Mouse (Mus musculus) C2C12 (cell line): ENCODE data around the gene Gorasp1. TPM values are rescaled to one million over a fixed set of nuclear protein-coding genes. Genes with fewer than 3 reads are reported as not detected.

Experiments used
- H3K27me3 ChIP-seq: one replicate; pipeline ENCODE4 v1.6.1; 2011; ENCODE audit not compliant: control insufficient read depth, insufficient read depth, insufficient read length
- H3K36me3 ChIP-seq: one replicate; pipeline ENCODE4 v1.6.1; 2011; ENCODE audit not compliant: control insufficient read depth, insufficient read depth
- H3K4me3 ChIP-seq: one replicate; pipeline ENCODE4 v1.5.1; 2011; ENCODE audit warnings: mild to moderate bottlenecking, control low read depth; ENCODE audit not compliant: poor library complexity, insufficient read depth, severe bottlenecking
- H3K79me2 ChIP-seq: one replicate; pipeline ENCODE4 v1.6.1; 2011; ENCODE audit not compliant: control insufficient read depth, insufficient read depth
- H3K79me3 ChIP-seq: one replicate; pipeline ENCODE4 v1.6.1; 2011; ENCODE audit warnings: low read depth, control low read depth
- H3ac ChIP-seq: one replicate; pipeline ENCODE3; 2011; ENCODE audit warnings: low read depth; ENCODE audit not compliant: control insufficient read depth, insufficient read length
- CEBPB ChIP-seq: IDR thresholded peaks from one replicate; pipeline ENCODE4 v1.6.1; 2011; ENCODE audit warnings: low read depth, mild to moderate bottlenecking, control low read depth, moderate library complexity
- CTCF ChIP-seq: IDR thresholded peaks from one replicate; pipeline ENCODE4 v1.5.1; 2011; ENCODE audit not compliant: control insufficient read depth, insufficient read depth, insufficient read length
- FOSL1 ChIP-seq: IDR thresholded peaks from one replicate; pipeline ENCODE4 v1.8.0; 2011; ENCODE audit warnings: mild to moderate bottlenecking, low read length; ENCODE audit not compliant: poor library complexity, insufficient read depth, severe bottlenecking
- MAX ChIP-seq: IDR thresholded peaks from one replicate; pipeline ENCODE4 v1.6.1; 2011; ENCODE audit warnings: mild to moderate bottlenecking, control low read depth
- MYOD1 ChIP-seq: IDR thresholded peaks from one replicate; pipeline ENCODE4 v1.6.1; 2011; ENCODE audit warnings: low read depth; ENCODE audit not compliant: control insufficient read depth, insufficient read length
- MYOG ChIP-seq: IDR thresholded peaks from one replicate; pipeline ENCODE4 v1.6.1; 2011; ENCODE audit not compliant: control insufficient read depth, insufficient read length; ENCODE audit errors: extremely low read depth
- USF1 ChIP-seq: IDR thresholded peaks from one replicate; pipeline ENCODE4 v1.6.1; 2011; ENCODE audit warnings: low read depth, mild to moderate bottlenecking, control low read depth, moderate library complexity
- polyA plus RNA-seq: library from polyadenylated mRNA; unstranded; fragments of >200 nt; fragmentation: generic; extraction: Trizol; gene quantifications from one replicate; pipeline ENCODE4 v1.2.1, GENCODE M21; 2012; ENCODE audit warnings: missing spikeins

Gorasp1 gene
- polyA plus RNA-seq, 1 experiment, result 11.0 TPM

GRCm38 (mm10) chr9:119974609-119975008 is 37.2 kb upstream of the Gorasp1 start:
- H3K36me3 ChIP-seq, result peaks cover 48% of the 10 kb centered on the region
- H3ac ChIP-seq, result no peak overlapping the region
- H3K79me3 ChIP-seq, result peaks cover 23% of the 10 kb centered on the region
- no peak overlapping the region for H3K4me3 ChIP-seq
- H3K79me2 ChIP-seq, result peaks cover 33% of the 10 kb centered on the region
- H3K27me3 ChIP-seq, result no peaks in the 10 kb centered on the region
- TF ChIP-seq MYOD1 (no peak), CTCF (no peak), USF1 (no peak), MYOG (no peak), FOSL1 (no peak)

DNA sequence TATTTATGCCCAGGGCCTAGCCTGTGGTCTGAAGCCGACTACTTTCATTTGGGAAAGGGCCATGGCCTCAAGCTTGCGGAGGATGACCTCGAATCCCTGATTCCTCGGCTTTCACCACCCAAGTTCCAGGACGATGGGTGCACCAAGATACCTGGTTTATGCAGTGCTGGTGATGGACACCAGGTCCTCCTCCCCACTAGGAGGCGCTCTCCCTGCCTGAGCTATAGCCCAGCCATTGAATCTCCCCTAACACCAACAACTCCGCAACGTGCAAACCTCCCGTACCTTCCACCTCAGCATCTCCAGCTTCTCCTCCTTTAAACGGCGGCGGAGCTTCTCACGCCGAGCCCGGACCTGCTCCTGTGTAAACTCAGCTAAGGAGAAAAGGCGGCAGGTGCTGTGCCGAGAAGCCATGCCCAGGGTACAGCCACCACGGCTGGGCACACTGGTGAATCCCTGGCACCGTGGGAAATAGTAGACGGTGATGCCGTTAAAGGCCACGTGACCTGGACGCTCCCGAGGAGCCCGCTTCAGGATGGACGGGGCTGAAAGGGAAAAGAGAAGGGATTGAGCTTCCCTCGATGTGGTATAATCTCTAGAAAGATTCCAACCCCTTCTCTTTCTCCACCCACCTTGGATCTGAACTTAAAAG is 36.6 kb upstream of the Gorasp1 start:
- Histone ChIP-seq H3K27me3 (no peaks in the 10 kb centered on the region), H3ac (no peak overlapping the region), H3K36me3 (peaks cover 48% of the 10 kb centered on the region), H3K4me3 (no peak overlapping the region), H3K79me2 (peaks cover 27% of the 10 kb centered on the region), H3K79me3 (peaks cover 18% of the 10 kb centered on the region)
- TF ChIP-seq MYOD1 (no peak), MAX (no peak), CTCF (peak; percentile 39), MYOG (no peak), FOSL1 (no peak), USF1 (no peak)

DNA sequence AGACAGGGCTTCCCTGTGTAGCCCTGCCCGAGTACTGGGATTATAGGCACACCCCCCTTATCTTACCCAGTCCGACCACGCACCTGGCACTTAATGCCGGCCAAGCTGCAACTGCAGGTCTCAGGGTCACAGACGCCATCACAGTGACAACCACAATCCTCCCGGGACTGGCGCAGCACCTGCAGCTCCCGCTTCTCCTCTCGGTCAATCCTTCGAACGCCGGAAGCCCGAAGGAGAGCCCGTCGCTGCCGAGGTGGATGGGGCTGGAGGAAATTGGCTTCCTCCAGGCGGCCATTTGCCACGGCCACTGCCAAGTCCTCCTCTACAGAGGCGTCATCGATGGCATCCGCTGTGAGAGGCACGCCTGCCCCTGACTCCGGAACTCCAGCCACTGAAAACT is 35.9 kb upstream of the Gorasp1 start:
- H3K79me2 ChIP-seq, result peaks cover 20% of the 10 kb centered on the region
- H3K27me3 ChIP-seq, result no peaks in the 10 kb centered on the region
- peaks cover 10% of the 10 kb centered on the region for H3K79me3 ChIP-seq
- TF ChIP-seq MYOG (no peak), MYOD1 (no peak), CTCF (no peak), MAX (no peak), USF1 (no peak), FOSL1 (no peak), CEBPB (no peak)
- no peak overlapping the region for H3ac ChIP-seq
- peaks cover 48% of the 10 kb centered on the region for H3K36me3 ChIP-seq
- no peak overlapping the region for H3K4me3 ChIP-seq

DNA sequence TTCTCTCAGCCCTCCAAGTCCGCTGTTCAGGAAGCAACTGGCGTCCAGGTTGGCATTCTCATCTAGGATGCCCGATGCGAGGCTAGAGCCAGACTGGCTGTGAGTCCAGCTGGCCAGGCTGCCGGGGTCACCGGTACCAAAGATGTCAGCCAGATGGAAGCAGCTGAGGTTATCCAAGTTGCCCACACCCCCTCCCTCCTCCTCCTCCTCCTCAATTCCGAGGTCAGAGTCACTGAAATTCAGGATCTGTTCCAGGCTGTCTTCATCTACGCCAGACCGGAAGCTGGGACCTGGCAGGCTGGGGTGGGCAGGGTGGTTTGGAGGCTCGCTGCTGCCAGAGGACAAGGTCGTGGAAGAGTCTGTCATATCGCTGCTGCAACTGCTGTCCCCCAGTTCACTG is 35.2 kb upstream of the Gorasp1 start:
- no peak for TF ChIP-seq MAX
- TF ChIP-seq CEBPB, result no peak
- no peak for TF ChIP-seq CTCF
- no peak overlapping the region for H3K4me3 ChIP-seq
- H3K36me3 ChIP-seq, result peaks cover 48% of the 10 kb centered on the region
- no peak overlapping the region for H3ac ChIP-seq
- peaks cover 3% of the 10 kb centered on the region for H3K79me3 ChIP-seq
- H3K79me2 ChIP-seq, result peaks cover 13% of the 10 kb centered on the region
- no peaks in the 10 kb centered on the region for H3K27me3 ChIP-seq

GRCm38 (mm10) chr9:119972166-119972565 is 34.8 kb upstream of the Gorasp1 start:
- no peak for TF ChIP-seq MYOD1
- no peak for TF ChIP-seq FOSL1
- no peak for TF ChIP-seq CEBPB
- TF ChIP-seq MAX, result no peak
- no peak for TF ChIP-seq MYOG

DNA sequence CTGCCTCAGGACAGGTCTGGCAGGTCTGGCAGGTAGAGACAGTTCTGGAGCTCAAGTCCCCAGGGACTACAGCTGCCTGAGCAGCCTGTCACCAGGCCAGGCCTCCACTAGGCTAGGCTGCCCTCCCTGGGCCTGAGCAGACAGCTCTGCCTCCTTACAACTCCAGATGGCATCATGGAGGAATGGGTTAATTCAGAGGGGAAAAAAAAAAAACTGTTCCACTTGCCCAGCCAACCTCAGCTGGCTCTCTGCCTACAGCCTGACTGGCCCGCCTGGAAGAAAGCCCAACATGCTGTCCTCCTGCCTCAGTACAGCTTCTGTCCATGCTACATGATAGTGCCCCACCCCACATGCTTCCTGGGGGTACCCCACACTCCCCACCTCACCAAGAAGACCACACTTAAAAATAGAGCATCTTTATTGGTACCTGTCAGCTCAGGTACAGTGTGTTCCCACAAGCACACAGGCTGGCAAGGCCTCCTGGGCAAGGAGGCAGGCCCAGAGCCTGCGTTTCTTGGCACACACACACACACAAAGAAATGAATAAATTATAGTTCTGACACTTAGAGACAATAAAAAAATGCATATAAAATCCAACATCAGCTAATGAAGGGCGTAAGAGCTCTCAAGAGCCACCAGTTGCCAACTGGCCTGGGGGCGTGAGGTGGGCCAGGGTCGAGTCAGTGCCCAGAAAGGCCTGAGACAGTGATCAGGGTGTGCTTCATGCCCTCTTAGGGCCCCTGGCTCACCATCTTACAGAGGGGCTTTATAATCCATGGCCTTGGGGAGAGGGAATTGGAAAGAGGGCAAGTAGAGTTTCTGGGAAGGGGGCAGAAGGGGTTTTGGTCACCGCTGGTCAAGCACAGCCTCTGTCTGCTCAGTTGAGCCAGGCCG is 33.6 kb upstream of the Gorasp1 start:
- Histone ChIP-seq H3ac (no peak overlapping the region), H3K79me3 (no peaks in the 10 kb centered on the region), H3K36me3 (peaks cover 37% of the 10 kb centered on the region), H3K79me2 (no peaks in the 10 kb centered on the region), H3K4me3 (no peak overlapping the region), H3K27me3 (no peaks in the 10 kb centered on the region)
- no peak for TF ChIP-seq MYOG
- no peak for TF ChIP-seq MYOD1
- no peak for TF ChIP-seq CTCF
- no peak for TF ChIP-seq USF1
- TF ChIP-seq MAX, result no peak
- no peak for TF ChIP-seq CEBPB
- TF ChIP-seq FOSL1, result no peak

More at GRCm38 (mm10) chr9:119972166-119972565, 34.8 kb upstream of the Gorasp1 start:
- Histone ChIP-seq H3ac (no peak overlapping the region), H3K4me3 (no peak overlapping the region), H3K79me2 (peaks cover 9% of the 10 kb centered on the region), H3K79me3 (peaks cover under 1% of the 10 kb centered on the region), H3K36me3 (peaks cover 46% of the 10 kb centered on the region), H3K27me3 (no peaks in the 10 kb centered on the region)
